Mouse (Mus musculus) lung, postnatal 0 days (tissue): Measurements from ENCODE around the gene Dxo.

ENCODE experiments used
- CTCF ChIP-seq: IDR thresholded peaks from 2 replicates; pipeline ENCODE4 v1.5.1; 2016; ENCODE audit warnings: antibody characterized with exemption, mild to moderate bottlenecking
- EP300 ChIP-seq: IDR thresholded peaks from 2 replicates; pipeline ENCODE4 v1.6.1; 2016; ENCODE audit warnings: antibody characterized with exemption, mild to moderate bottlenecking, control low read depth

- no peak for TF ChIP-seq CTCF
- no peak for TF ChIP-seq EP300
Measured at GRCm38 (mm10) chr17:34795016-34795415, 41.8 kb upstream of the Dxo start.
